Mouse (Mus musculus): ENCODE data around the gene Rab31. TPM values are rescaled to one million over a fixed set of nuclear protein-coding genes. Genes with fewer than 3 reads are reported as not detected.
A peak's percentile ranks its signal among the peaks of the same experiment; 100 is the strongest.

Gene Rab31
- polyA plus RNA-seq, 1 experiment: 18.0 TPM

- H3K4me1 ChIP-seq (ENCODE audit: control insufficient read depth, insufficient read depth, low read length): peaks cover 3% of the 10 kb centered on the region
- H3K27ac ChIP-seq (ENCODE audit: control insufficient read depth, insufficient read depth, low read depth, low read length, poor library complexity): no peak overlapping the region
- WGBS: 82% methylated on average over 5 of the region's 5 CpGs
- no peak overlapping the region for H3K4me3 ChIP-seq (replicated peaks; ENCODE audit: control insufficient read depth, low read depth, low read length)
- no peak for TF ChIP-seq CTCF (IDR thresholded peaks at IDR 0.05; ENCODE audit: control insufficient read depth, insufficient read depth, low read length)
- no peak for TF ChIP-seq POLR2A (IDR thresholded peaks at IDR 0.05; ENCODE audit: borderline replicate concordance, control insufficient read depth, low read depth, low read length)
These were observed 90.4 kb downstream of the Rab31 start for GRCm38 (mm10) chr17:65682071-65682680.

- Histone ChIP-seq H3K4me3 (replicated peaks; ENCODE audit: control insufficient read depth, low read depth, low read length) (no peak overlapping the region), H3K4me1 (ENCODE audit: control insufficient read depth, insufficient read depth, low read length) (peaks cover 3% of the 10 kb centered on the region), H3K27ac (ENCODE audit: control insufficient read depth, insufficient read depth, low read depth, low read length, poor library complexity) (no peak overlapping the region)
- 68% methylated on average over 6 of the region's 6 CpGs for WGBS
- TF ChIP-seq CTCF (IDR thresholded peaks at IDR 0.05; ENCODE audit: control insufficient read depth, insufficient read depth, low read length) (no peak), POLR2A (IDR thresholded peaks at IDR 0.05; ENCODE audit: borderline replicate concordance, control insufficient read depth, low read depth, low read length) (no peak)
These were observed 91.0 kb downstream of the Rab31 start for GRCm38 (mm10) chr17:65681516-65681915.

GRCm38 (mm10) chr17:65680801-65681412, 91.6 kb downstream of the Rab31 start:
- Histone ChIP-seq H3K4me1 (ENCODE audit: control insufficient read depth, insufficient read depth, low read length) (peaks cover 3% of the 10 kb centered on the region), H3K27ac (ENCODE audit: control insufficient read depth, insufficient read depth, low read depth, low read length, poor library complexity) (no peak overlapping the region), H3K4me3 (replicated peaks; ENCODE audit: control insufficient read depth, low read depth, low read length) (no peak overlapping the region)
- no peak for TF ChIP-seq CTCF (IDR thresholded peaks at IDR 0.05; ENCODE audit: control insufficient read depth, insufficient read depth, low read length)
- no peak for TF ChIP-seq POLR2A (IDR thresholded peaks at IDR 0.05; ENCODE audit: borderline replicate concordance, control insufficient read depth, low read depth, low read length)
- 55% methylated on average over 2 of the region's 2 CpGs for WGBS

- Histone ChIP-seq H3K4me1 (ENCODE audit: control insufficient read depth, insufficient read depth, low read length) (peaks cover 3% of the 10 kb centered on the region), H3K4me3 (replicated peaks; ENCODE audit: control insufficient read depth, low read depth, low read length) (no peak overlapping the region), H3K27ac (ENCODE audit: control insufficient read depth, insufficient read depth, low read depth, low read length, poor library complexity) (no peak overlapping the region)
- TF ChIP-seq POLR2A (IDR thresholded peaks at IDR 0.05; ENCODE audit: borderline replicate concordance, control insufficient read depth, low read depth, low read length): no peak
- no peak for TF ChIP-seq CTCF (IDR thresholded peaks at IDR 0.05; ENCODE audit: control insufficient read depth, insufficient read depth, low read length)
- 61% methylated on average over 14 of the region's 14 CpGs for WGBS
These were observed 92.6 kb downstream of the Rab31 start for GRCm38 (mm10) chr17:65679806-65680446.

- Histone ChIP-seq H3K4me3 (replicated peaks; ENCODE audit: control insufficient read depth, low read depth, low read length) (no peak overlapping the region), H3K4me1 (ENCODE audit: control insufficient read depth, insufficient read depth, low read length) (peaks cover 4% of the 10 kb centered on the region), H3K27ac (ENCODE audit: control insufficient read depth, insufficient read depth, low read depth, low read length, poor library complexity) (no peak overlapping the region)
- WGBS: 68% methylated on average over 1 of the region's 1 CpGs
- TF ChIP-seq CTCF (IDR thresholded peaks at IDR 0.05; ENCODE audit: control insufficient read depth, insufficient read depth, low read length): no peak
- no peak for TF ChIP-seq POLR2A (IDR thresholded peaks at IDR 0.05; ENCODE audit: borderline replicate concordance, control insufficient read depth, low read depth, low read length)
These were observed 94.8 kb downstream of the Rab31 start for GRCm38 (mm10) chr17:65677742-65678141.

DNA sequence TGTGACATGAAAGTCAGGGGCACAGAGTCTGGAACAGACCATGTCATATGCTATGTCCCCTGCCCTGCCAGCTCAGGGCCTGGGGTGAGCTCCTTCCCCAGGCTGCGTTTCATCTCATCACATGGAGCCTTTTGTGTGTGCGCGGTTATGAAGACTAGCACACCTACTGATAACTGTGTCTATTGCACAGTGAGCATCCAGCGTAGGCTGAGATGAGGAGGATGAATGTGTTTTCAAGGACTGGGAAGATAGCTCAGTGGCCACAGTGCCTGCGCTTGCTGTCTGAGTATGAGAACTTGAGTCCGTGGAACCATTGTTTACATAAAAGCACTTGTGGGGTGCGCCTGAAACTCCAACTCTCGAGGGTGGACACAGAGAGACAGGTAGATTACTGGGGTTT, 96.0 kb downstream of the Rab31 start:
- TF ChIP-seq POLR2A (IDR thresholded peaks at IDR 0.05; ENCODE audit: borderline replicate concordance, control insufficient read depth, low read depth, low read length): no peak
- Histone ChIP-seq H3K4me1 (ENCODE audit: control insufficient read depth, insufficient read depth, low read length) (peaks cover 4% of the 10 kb centered on the region), H3K4me3 (replicated peaks; ENCODE audit: control insufficient read depth, low read depth, low read length) (no peak overlapping the region), H3K27ac (ENCODE audit: control insufficient read depth, insufficient read depth, low read depth, low read length, poor library complexity) (no peak overlapping the region)
- WGBS: 90% methylated on average over 8 of the region's 8 CpGs

- Histone ChIP-seq H3K4me1 (ENCODE audit: control insufficient read depth, insufficient read depth, low read length) (peaks cover 3% of the 10 kb centered on the region), H3K4me3 (replicated peaks; ENCODE audit: control insufficient read depth, low read depth, low read length) (no peak overlapping the region), H3K27ac (ENCODE audit: control insufficient read depth, insufficient read depth, low read depth, low read length, poor library complexity) (no peak overlapping the region)
- 77% methylated on average over 3 of the region's 3 CpGs for WGBS
- TF ChIP-seq CTCF (IDR thresholded peaks at IDR 0.05; ENCODE audit: control insufficient read depth, insufficient read depth, low read length) (no peak), POLR2A (IDR thresholded peaks at IDR 0.05; ENCODE audit: borderline replicate concordance, control insufficient read depth, low read depth, low read length) (no peak)
These were observed 96.6 kb downstream of the Rab31 start for GRCm38 (mm10) chr17:65675985-65676384.

DNA sequence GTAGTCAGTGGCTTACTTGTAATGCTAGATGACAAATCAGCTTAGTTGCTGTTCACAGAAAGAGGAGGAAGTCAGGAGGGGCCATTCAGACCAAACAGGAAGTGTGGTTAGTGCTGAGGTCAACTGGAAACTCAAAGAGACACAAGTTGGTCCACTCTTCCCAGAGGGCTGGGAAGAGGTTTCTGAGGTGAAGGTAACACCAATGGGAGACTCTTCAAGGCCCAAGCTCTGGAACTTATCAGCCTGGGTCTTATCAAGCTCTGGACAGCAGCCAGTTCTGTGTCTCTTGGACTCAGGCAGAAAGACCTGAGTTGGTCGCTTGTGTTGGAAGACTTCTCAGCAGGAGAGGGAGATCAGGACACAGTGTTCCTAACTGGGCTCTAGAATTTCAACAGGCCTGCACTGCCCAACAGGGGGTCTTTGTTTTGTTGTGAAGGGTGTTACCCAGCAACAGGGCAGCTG, 97.8 kb downstream of the Rab31 start:
- H3K4me1 ChIP-seq (ENCODE audit: control insufficient read depth, insufficient read depth, low read length): peaks cover 1% of the 10 kb centered on the region; the same call in 1 of the 2 replicates
- TF ChIP-seq CTCF (IDR thresholded peaks at IDR 0.05; ENCODE audit: control insufficient read depth, insufficient read depth, low read length): no peak
- no peak for TF ChIP-seq POLR2A (IDR thresholded peaks at IDR 0.05; ENCODE audit: borderline replicate concordance, control insufficient read depth, low read depth, low read length)
- 6% methylated on average over 1 of the region's 1 CpGs for WGBS
- H3K27ac ChIP-seq (ENCODE audit: control insufficient read depth, insufficient read depth, low read depth, low read length, poor library complexity): peak overlapping the region; percentile 29; the same call in 1 of the 2 replicates
- no peak overlapping the region for H3K4me3 ChIP-seq (replicated peaks; ENCODE audit: control insufficient read depth, low read depth, low read length)

Data from bone marrow, adult 2 months (tissue).